Mouse (Mus musculus): ENCODE data around the gene Defb11. TPM values are rescaled to one million over a fixed set of nuclear protein-coding genes. Genes with fewer than 3 reads are reported as not detected.

The Defb11 gene
- polyA plus RNA-seq, 1 experiment, result not detected

Other genes with a start within 250 kb of the Defb11 start
- not detected in 2 replicates for gene Defa34, start 240.6 kb downstream of the Defb11 start, polyA plus RNA-seq (2012; rRNA removed)
- not detected in 2 replicates for gene AY761184, start 202.8 kb downstream of the Defb11 start, polyA plus RNA-seq (2012; rRNA removed)
- 0.45 TPM in 1 of 2 replicates, not detected in the other for gene Defa24, start 171.9 kb downstream of the Defb11 start, polyA plus RNA-seq (2012; rRNA removed)
- not detected in 2 replicates for gene Defb50, start 82.9 kb downstream of the Defb11 start, polyA plus RNA-seq (2012; rRNA removed)
- gene Defb2, start 66.5 kb downstream of the Defb11 start, polyA plus RNA-seq (2012; rRNA removed), result not detected in 2 replicates
- gene Defb10, start 47.5 kb downstream of the Defb11 start, polyA plus RNA-seq (2012; rRNA removed), result not detected in 2 replicates
- not detected in 2 replicates for gene Defb9, start 21.0 kb downstream of the Defb11 start, polyA plus RNA-seq (2012; rRNA removed)
- not detected in 2 replicates for gene Defb15, start 26.3 kb upstream of the Defb11 start, polyA plus RNA-seq (2012; rRNA removed)
- not detected in 2 replicates for gene Defb35, start 31.9 kb upstream of the Defb11 start, polyA plus RNA-seq (2012; rRNA removed)
- gene Defb13, start 40.4 kb upstream of the Defb11 start, polyA plus RNA-seq (2012; rRNA removed), result not detected in 2 replicates
- gene Fam90a1a, start 52.3 kb upstream of the Defb11 start, polyA plus RNA-seq (2012; rRNA removed), result not detected in 2 replicates
- not detected in 2 replicates for gene Ccdc70, start 63.4 kb upstream of the Defb11 start, polyA plus RNA-seq (2012; rRNA removed)
- gene Atp7b, start 153.9 kb upstream of the Defb11 start, polyA plus RNA-seq (2012; rRNA removed), result 20.0 and 21.5 TPM in 2 replicates
- 3.8 and 5.7 TPM in 2 replicates for gene Alg11, start 154.3 kb upstream of the Defb11 start, polyA plus RNA-seq (2012; rRNA removed)
- gene Nek5, start 218.6 kb upstream of the Defb11 start, polyA plus RNA-seq (2012; rRNA removed), result 2.7 and 4.2 TPM in 2 replicates

Data from lung, adult 2 months (tissue).